In the genomic region with DNA sequence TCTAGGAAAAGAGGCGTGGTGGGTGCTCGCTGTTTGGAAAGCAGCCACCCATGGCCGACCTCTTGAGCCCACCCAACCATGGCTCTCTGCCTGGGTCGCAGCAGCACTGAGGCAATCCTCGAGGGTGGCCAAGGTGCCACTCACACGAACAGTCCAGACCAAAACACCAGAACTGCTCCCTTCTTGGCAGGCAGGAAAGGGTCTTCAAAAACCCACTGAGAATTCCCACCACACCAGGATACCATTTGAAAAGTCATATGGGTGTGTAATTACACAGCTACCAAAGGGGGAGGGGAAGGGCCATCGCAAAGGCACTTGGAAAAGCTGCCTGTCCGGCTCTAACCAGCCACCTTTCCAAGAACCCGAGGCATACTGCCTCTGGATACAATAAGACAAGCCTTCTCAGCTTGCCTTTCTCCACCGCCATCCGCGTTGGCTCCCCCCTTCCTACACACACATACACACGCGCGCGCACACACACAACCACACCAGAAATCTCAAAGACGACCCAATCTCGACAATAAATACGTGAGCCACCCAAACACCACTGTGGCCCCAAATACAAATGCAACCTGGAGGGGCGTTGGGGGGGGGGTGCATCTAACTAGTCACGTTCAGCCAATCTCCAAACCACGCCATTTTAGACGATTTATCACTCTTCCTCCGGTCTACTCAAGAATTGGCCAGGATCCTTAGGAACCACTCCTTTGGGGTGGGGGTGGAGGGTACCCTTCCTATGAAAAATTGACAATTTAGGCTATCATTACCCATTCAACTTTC, we compare ENCODE assay signal across 8 mouse cellular contexts. TPM values are rescaled to one million over a fixed set of nuclear protein-coding genes. Genes with fewer than 3 reads are reported as not detected.
DNase-seq lines count a peak whose midpoint lies in the region; ATAC-seq lines count a peak whose summit lies in the region.

No protein-coding gene starts in this region.

- no peaks in the 10 kb centered on the region for H3K27me3 ChIP-seq in hindbrain, embryonic 14.5 days (ENCODE audit: control insufficient read depth, insufficient read depth, low read length)

- peak overlapping the region; percentile 95 for H3K4me3 ChIP-seq in hindbrain, embryonic 14.5 days (replicated peaks; ENCODE audit: low read length)

- H3K36me3 ChIP-seq in hindbrain, embryonic 14.5 days (replicated peaks; ENCODE audit: control insufficient read depth, insufficient read depth): peaks cover 37% of the 10 kb centered on the region

- no peak for ATAC-seq in hindbrain, embryonic 14.5 days (ENCODE audit: low FRiP score)

- WGBS in hindbrain, embryonic 14.5 days: under 1% methylated on average over 24 of the region's 24 CpGs

- no peaks in the 10 kb centered on the region for H3K9me3 ChIP-seq in hindbrain, embryonic 14.5 days (ENCODE audit: control insufficient read depth, low read length)

- peak; percentile 71 for DNase-seq in Muller cell, postnatal 12 days (ENCODE audit: inconsistent ontology term)
- DNase-seq in cerebellum, adult 8-10 months: peak; percentile 48
- DNase-seq in frontal cortex, postnatal 10 days (ENCODE audit: low spot score in 2 of 2): peak; percentile 58 to 61
- DNase-seq in hindbrain, embryonic 14.5 days (ENCODE audit: low spot score): peak; percentile 69
- peak; percentile 50 to 51 for DNase-seq in layer of hippocampus, postnatal 36 days
- DNase-seq in lung, postnatal 14 days: peak; percentile 55
- peak; percentile 67 for DNase-seq in right cerebral cortex, adult 18-20 months
- peak; percentile 65 for DNase-seq in urinary bladder, postnatal 14 days (ENCODE audit: low spot score)

- peak overlapping the region; percentile 100 for H3K9ac ChIP-seq in hindbrain, embryonic 14.5 days

- H3K4me2 ChIP-seq in hindbrain, embryonic 14.5 days (replicated peaks): peak overlapping the region; percentile 10

- H3K4me1 ChIP-seq in hindbrain, embryonic 14.5 days (replicated peaks; ENCODE audit: control insufficient read depth, insufficient read depth, low read length): peaks cover 28% of the 10 kb centered on the region

- H3K27ac ChIP-seq in hindbrain, embryonic 14.5 days: peak overlapping the region; percentile 100

RNA-seq across cellular contexts. Expression of a gene that starts 1.0 kb away (rescaled TPM):
- polyA plus RNA-seq in hindbrain, embryonic 14.5 days (2014; fragmentation: Nextera tagmentation; extraction: Ambion mirVana): 296 and 310 TPM in 2 replicates
- total RNA-seq in layer of hippocampus, postnatal 36 days (2021): 100 to 1,000 TPM; 111 to 113 TPM
